Mouse (Mus musculus) lung, postnatal 0 days (tissue): ENCODE results near the gene Ipo13. TPM values are rescaled to one million over a fixed set of nuclear protein-coding genes. Genes with fewer than 3 reads are reported as not detected.

Source experiments
- ATAC-seq: fragments of 200-750 bp; cut with Nextera tagmentation; 2 replicates; pipeline ENCODE4 v1.8.0; 2017; ENCODE audit warnings: moderate library complexity
- DNase-seq: peaks from one replicate; pipeline ENCODE4 v3.0.0-alpha.2; 2016; ENCODE audit warnings: low spot score
- H3K27ac ChIP-seq: fragments of 300-500 bp; sonication (generic); 2 replicates; pipeline ENCODE4 v1.5.1; 2014; ENCODE audit warnings: antibody characterized with exemption, mild to moderate bottlenecking, low read length, mixed read lengths
- H3K27me3 ChIP-seq: fragments of 300-500 bp; sonication (generic); replicated peaks from 2 replicates; pipeline ENCODE4 v1.6.1; 2014; ENCODE audit warnings: low read length, mixed read lengths; ENCODE audit not compliant: insufficient read depth
- H3K36me3 ChIP-seq: fragments of 300-500 bp; sonication (generic); 2 replicates; pipeline ENCODE4 v1.6.1; 2014; ENCODE audit warnings: low read length, mixed read lengths; ENCODE audit not compliant: insufficient read depth
- H3K4me1 ChIP-seq: fragments of 300-500 bp; sonication (generic); 2 replicates; pipeline ENCODE4 v1.6.1; 2014; ENCODE audit warnings: antibody characterized with exemption, low read depth, low read length, mixed read lengths; ENCODE audit not compliant: insufficient read depth
- H3K4me2 ChIP-seq: fragments of 300-500 bp; sonication (generic); replicated peaks from 2 replicates; pipeline ENCODE4 v1.6.1; 2014; ENCODE audit warnings: low read depth, mild to moderate bottlenecking, low read length, moderate library complexity, mixed read lengths
- H3K4me3 ChIP-seq: fragments of 300-500 bp; sonication (generic); 2 replicates; pipeline ENCODE4 v1.5.1; 2014; ENCODE audit warnings: low read depth, low read length
- H3K9ac ChIP-seq: fragments of 300-500 bp; sonication (generic); replicated peaks from 2 replicates; pipeline ENCODE4 v1.6.1; 2014; ENCODE audit warnings: low read depth, mild to moderate bottlenecking
- H3K9me3 ChIP-seq: fragments of 300-500 bp; sonication (generic); 2 replicates; pipeline ENCODE4 v1.6.1; 2016; ENCODE audit warnings: low read length, mixed read lengths
- CTCF ChIP-seq: IDR thresholded peaks from 2 replicates; pipeline ENCODE4 v1.5.1; 2016; ENCODE audit warnings: antibody characterized with exemption, mild to moderate bottlenecking
- EP300 ChIP-seq: IDR thresholded peaks from 2 replicates; pipeline ENCODE4 v1.6.1; 2016; ENCODE audit warnings: antibody characterized with exemption, mild to moderate bottlenecking, control low read depth
- WGBS: fragments of 180-500 bp; shearing (Covaris S2); extraction: QIAGEN DNeasy Blood & Tissue Kit; methylation state at CpG from one replicate; pipeline ENCODE4 v1.1.7; 2014; 5-methylcytosine and 5-hydroxymethylcytosine counted together
- polyA plus RNA-seq: library from polyadenylated mRNA; unstranded; fragments of >200 nt; fragmentation: Nextera tagmentation; extraction: Ambion mirVana; gene quantifications from 2 replicates; pipeline ENCODE4 v1.2.1, GENCODE M21; 2015

Ipo13 gene
- polyA plus RNA-seq, 1 experiment from 2014 or later: 35.6 TPM

- Histone ChIP-seq H3K9ac (no peak overlapping the region), H3K27ac (no peak overlapping the region), H3K27me3 (no peaks in the 10 kb centered on the region), H3K4me1 (no peaks in the 10 kb centered on the region), H3K36me3 (no peaks in the 10 kb centered on the region), H3K4me3 (no peak overlapping the region), H3K4me2 (no peak overlapping the region), H3K9me3 (no peaks in the 10 kb centered on the region)
- peak; percentile 67 for DNase-seq
- 0 out of 2 replicates have a peak, but pooled peaks have one; percentile 17 for ATAC-seq
- TF ChIP-seq EP300 (no peak), CTCF (peak; percentile 81)
- WGBS: 15% methylated on average over 24 of the region's 24 CpGs
These were observed 47.0 kb downstream of the Ipo13 start for GRCm38 (mm10) chr4:117867823-117868222.

GRCm38 (mm10) chr4:117867000-117867399, 47.8 kb downstream of the Ipo13 start:
- Histone ChIP-seq H3K4me2 (no peak overlapping the region), H3K4me1 (no peaks in the 10 kb centered on the region), H3K9me3 (no peaks in the 10 kb centered on the region), H3K9ac (no peak overlapping the region), H3K4me3 (no peak overlapping the region), H3K27me3 (no peaks in the 10 kb centered on the region), H3K27ac (no peak overlapping the region), H3K36me3 (no peaks in the 10 kb centered on the region)
- DNase-seq: no peak
- ATAC-seq: no peak
- TF ChIP-seq EP300: no peak
- WGBS: 40% methylated on average over 6 of the region's 6 CpGs

GRCm38 (mm10) chr4:117866083-117866482, 48.7 kb downstream of the Ipo13 start:
- Histone ChIP-seq H3K27me3 (no peaks in the 10 kb centered on the region), H3K27ac (no peak overlapping the region), H3K9me3 (no peaks in the 10 kb centered on the region), H3K36me3 (no peaks in the 10 kb centered on the region), H3K4me2 (no peak overlapping the region), H3K9ac (no peak overlapping the region), H3K4me1 (no peaks in the 10 kb centered on the region), H3K4me3 (no peak overlapping the region)
- WGBS: 32% methylated on average over 9 of the region's 9 CpGs
- DNase-seq (peak; percentile 88), ATAC-seq (peak; percentile 81)
- no peak for TF ChIP-seq CTCF
- no peak for TF ChIP-seq EP300

GRCm38 (mm10) chr4:117862823-117863222, 52.0 kb downstream of the Ipo13 start:
- 56% methylated on average over 4 of the region's 4 CpGs for WGBS
- no peaks in the 10 kb centered on the region for H3K9me3 ChIP-seq
- no peak for TF ChIP-seq CTCF
- no peak for TF ChIP-seq EP300
- no peak for ATAC-seq
- H3K4me2 ChIP-seq: no peak overlapping the region
- no peaks in the 10 kb centered on the region for H3K27me3 ChIP-seq
- DNase-seq: no peak
- H3K4me1 ChIP-seq: no peaks in the 10 kb centered on the region
- H3K4me3 ChIP-seq: no peak overlapping the region
- no peak overlapping the region for H3K9ac ChIP-seq
- no peak overlapping the region for H3K27ac ChIP-seq
- no peaks in the 10 kb centered on the region for H3K36me3 ChIP-seq

- 77% methylated on average over 9 of the region's 9 CpGs for WGBS
- H3K4me2 ChIP-seq: no peak overlapping the region
- no peak overlapping the region for H3K27ac ChIP-seq
- no peak for ATAC-seq
- TF ChIP-seq EP300 (no peak), CTCF (no peak)
- H3K4me3 ChIP-seq: no peak overlapping the region
- no peaks in the 10 kb centered on the region for H3K4me1 ChIP-seq
- H3K36me3 ChIP-seq: no peaks in the 10 kb centered on the region
- H3K9ac ChIP-seq: no peak overlapping the region
- no peaks in the 10 kb centered on the region for H3K27me3 ChIP-seq
- H3K9me3 ChIP-seq: no peaks in the 10 kb centered on the region
- no peak for DNase-seq
These were observed 54.2 kb downstream of the Ipo13 start for GRCm38 (mm10) chr4:117860570-117860969.

- Histone ChIP-seq H3K4me1 (no peaks in the 10 kb centered on the region), H3K27ac (no peak overlapping the region), H3K9ac (no peak overlapping the region), H3K27me3 (no peaks in the 10 kb centered on the region), H3K9me3 (no peaks in the 10 kb centered on the region), H3K36me3 (no peaks in the 10 kb centered on the region), H3K4me3 (no peak overlapping the region), H3K4me2 (no peak overlapping the region)
- 70% methylated on average over 3 of the region's 3 CpGs for WGBS
- peak; percentile 68 for DNase-seq
- ATAC-seq: peak; percentile 69
- TF ChIP-seq CTCF (peak; percentile 81), EP300 (no peak)
These were observed 56.0 kb downstream of the Ipo13 start for GRCm38 (mm10) chr4:117858794-117859193.

GRCm38 (mm10) chr4:117855146-117855545, 59.7 kb downstream of the Ipo13 start:
- no peak overlapping the region for H3K9ac ChIP-seq
- H3K9me3 ChIP-seq: no peaks in the 10 kb centered on the region
- no peaks in the 10 kb centered on the region for H3K4me1 ChIP-seq
- no peak for ATAC-seq
- no peak for DNase-seq
- WGBS: 59% methylated on average over 9 of the region's 9 CpGs
- TF ChIP-seq CTCF (no peak), EP300 (no peak)
- no peaks in the 10 kb centered on the region for H3K27me3 ChIP-seq
- no peak overlapping the region for H3K4me2 ChIP-seq
- H3K27ac ChIP-seq: no peak overlapping the region
- no peak overlapping the region for H3K4me3 ChIP-seq
- H3K36me3 ChIP-seq: no peaks in the 10 kb centered on the region
